Mouse (Mus musculus): ENCODE data around the gene Dld. TPM values are rescaled to one million over a fixed set of nuclear protein-coding genes. Genes with fewer than 3 reads are reported as not detected.
A peak's percentile ranks its signal among the peaks of the same experiment; 100 is the strongest.

Gene Dld
- total and polyA plus RNA-seq, 3 experiments: 85.0 to 406 (median 374) TPM

GRCm38 (mm10) chr12:31390571-31390970 lies 39.3 kb upstream of the Dld start, which contains the start of gene Slc26a3:
Gene Slc26a3, plus strand, starts transcription at chr12:31390871.
- WGBS: 86% methylated on average over 3 of the region's 3 CpGs
- Histone ChIP-seq H3K27me3 (ENCODE audit: control insufficient read depth, insufficient read depth, low read length) (no peaks in the 10 kb centered on the region), H3K4me3 (no peak within 1 kb of the TSS), H3K79me2 (replicated peaks; ENCODE audit: control insufficient read depth, insufficient read depth, low read length) (no peaks in the 10 kb centered on the region), H3K27ac (no peak within 1 kb of the TSS), H3K9ac (ENCODE audit: low read depth, low read length) (no peak within 1 kb of the TSS), H3K36me3 (ENCODE audit: control insufficient read depth, insufficient read depth, low read length) (no peaks in the 10 kb centered on the region), H3K4me1 (ENCODE audit: control insufficient read depth, insufficient read depth, low read length) (no peaks in the 10 kb centered on the region)
- DNase-seq: no peak
- TF ChIP-seq POLR2A (IDR thresholded peaks at IDR 0.05; ENCODE audit: insufficient read depth, low read depth, low read length) (no peak), CTCF (IDR thresholded peaks at IDR 0.05) (no peak), EP300 (IDR thresholded peaks at IDR 0.05; ENCODE audit: insufficient read depth, low read depth, low read length) (no peak)
- intact Hi-C loops (cut with DNase I): no loop called here

GRCm38 (mm10) chr12:31387303-31387702 lies 36.0 kb upstream of the Dld start:
- WGBS: 42% methylated on average over 3 of the region's 3 CpGs
- no peak for DNase-seq
- Histone ChIP-seq H3K79me2 (replicated peaks; ENCODE audit: control insufficient read depth, insufficient read depth, low read length) (no peaks in the 10 kb centered on the region), H3K4me3 (no peak overlapping the region), H3K9ac (ENCODE audit: low read depth, low read length) (no peak overlapping the region), H3K27me3 (ENCODE audit: control insufficient read depth, insufficient read depth, low read length) (no peaks in the 10 kb centered on the region), H3K4me1 (ENCODE audit: control insufficient read depth, insufficient read depth, low read length) (no peaks in the 10 kb centered on the region), H3K36me3 (ENCODE audit: control insufficient read depth, insufficient read depth, low read length) (no peaks in the 10 kb centered on the region), H3K27ac (no peak overlapping the region)
- intact Hi-C loops (cut with DNase I): no loop called here
- TF ChIP-seq POLR2A (IDR thresholded peaks at IDR 0.05; ENCODE audit: insufficient read depth, low read depth, low read length) (no peak), CTCF (IDR thresholded peaks at IDR 0.05) (no peak), EP300 (IDR thresholded peaks at IDR 0.05; ENCODE audit: insufficient read depth, low read depth, low read length) (no peak)

- WGBS: 47% methylated on average over 2 of the region's 2 CpGs
- no peak for DNase-seq
- H3K4me1 ChIP-seq (ENCODE audit: control insufficient read depth, insufficient read depth, low read length): no peaks in the 10 kb centered on the region
- no peak overlapping the region for H3K4me3 ChIP-seq
- H3K9ac ChIP-seq (ENCODE audit: low read depth, low read length): no peak overlapping the region
- H3K36me3 ChIP-seq (ENCODE audit: control insufficient read depth, insufficient read depth, low read length): no peaks in the 10 kb centered on the region
- no peaks in the 10 kb centered on the region for H3K27me3 ChIP-seq (ENCODE audit: control insufficient read depth, insufficient read depth, low read length)
- H3K79me2 ChIP-seq (replicated peaks; ENCODE audit: control insufficient read depth, insufficient read depth, low read length): no peaks in the 10 kb centered on the region
- intact Hi-C loops (cut with DNase I): no loop called here
- TF ChIP-seq POLR2A (IDR thresholded peaks at IDR 0.05; ENCODE audit: insufficient read depth, low read depth, low read length) (no peak), EP300 (IDR thresholded peaks at IDR 0.05; ENCODE audit: insufficient read depth, low read depth, low read length) (no peak)
- no peak overlapping the region for H3K27ac ChIP-seq
These were observed 31.2 kb upstream of the Dld start for GRCm38 (mm10) chr12:31382451-31382850.

GRCm38 (mm10) chr12:31380878-31381277 lies 29.6 kb upstream of the Dld start:
- Histone ChIP-seq H3K4me1 (ENCODE audit: control insufficient read depth, insufficient read depth, low read length) (no peaks in the 10 kb centered on the region), H3K27ac (no peak overlapping the region), H3K9ac (ENCODE audit: low read depth, low read length) (no peak overlapping the region), H3K79me2 (replicated peaks; ENCODE audit: control insufficient read depth, insufficient read depth, low read length) (no peaks in the 10 kb centered on the region), H3K27me3 (ENCODE audit: control insufficient read depth, insufficient read depth, low read length) (no peaks in the 10 kb centered on the region), H3K4me3 (no peak overlapping the region), H3K36me3 (ENCODE audit: control insufficient read depth, insufficient read depth, low read length) (no peaks in the 10 kb centered on the region)
- TF ChIP-seq EP300 (IDR thresholded peaks at IDR 0.05; ENCODE audit: insufficient read depth, low read depth, low read length): no peak
- no peak for TF ChIP-seq POLR2A (IDR thresholded peaks at IDR 0.05; ENCODE audit: insufficient read depth, low read depth, low read length)
- TF ChIP-seq CTCF (IDR thresholded peaks at IDR 0.05): no peak
- intact Hi-C loops (cut with DNase I): no loop called here
- no peak for DNase-seq
- WGBS: 4% methylated on average over 2 of the region's 2 CpGs

- H3K36me3 ChIP-seq (ENCODE audit: control insufficient read depth, insufficient read depth, low read length): no peaks in the 10 kb centered on the region
- no peaks in the 10 kb centered on the region; the same call in 1 of the 2 replicates for H3K4me1 ChIP-seq (ENCODE audit: control insufficient read depth, insufficient read depth, low read length)
- H3K9ac ChIP-seq (ENCODE audit: low read depth, low read length): no peak overlapping the region
- no peak overlapping the region for H3K4me3 ChIP-seq
- intact Hi-C loops (cut with DNase I): loop anchor here (10.0 kb wide), 4 partner anchors 118 to 548 kb away; partner anchors contain the start of genes Cbll1, Cog5, Dus4l and Gpr22
- TF ChIP-seq POLR2A (IDR thresholded peaks at IDR 0.05; ENCODE audit: insufficient read depth, low read depth, low read length): no peak
- TF ChIP-seq CTCF (IDR thresholded peaks at IDR 0.05): no peak
- TF ChIP-seq EP300 (IDR thresholded peaks at IDR 0.05; ENCODE audit: insufficient read depth, low read depth, low read length): no peak
- H3K27me3 ChIP-seq (ENCODE audit: control insufficient read depth, insufficient read depth, low read length): no peaks in the 10 kb centered on the region
- H3K79me2 ChIP-seq (replicated peaks; ENCODE audit: control insufficient read depth, insufficient read depth, low read length): no peaks in the 10 kb centered on the region
- no peak overlapping the region for H3K27ac ChIP-seq
- 72% methylated on average over 11 of the region's 11 CpGs for WGBS
- DNase-seq: peak in 1 of 2 experiments; percentile 8
These were observed 26.0 kb upstream of the Dld start for GRCm38 (mm10) chr12:31377241-31377640.

- Histone ChIP-seq H3K36me3 (ENCODE audit: control insufficient read depth, insufficient read depth, low read length) (no peaks in the 10 kb centered on the region), H3K79me2 (replicated peaks; ENCODE audit: control insufficient read depth, insufficient read depth, low read length) (no peaks in the 10 kb centered on the region), H3K9ac (ENCODE audit: low read depth, low read length) (no peak overlapping the region), H3K27me3 (ENCODE audit: control insufficient read depth, insufficient read depth, low read length) (no peaks in the 10 kb centered on the region), H3K4me3 (no peak overlapping the region), H3K4me1 (ENCODE audit: control insufficient read depth, insufficient read depth, low read length) (no peaks in the 10 kb centered on the region; the same call in 1 of the 2 replicates), H3K27ac (no peak overlapping the region)
- DNase-seq: peak in 1 of 2 experiments; percentile 5
- intact Hi-C loops (cut with DNase I): loop anchor here (10.0 kb wide), 4 partner anchors 118 to 548 kb away; partner anchors contain the start of genes Cbll1, Cog5, Dus4l and Gpr22
- no peak for TF ChIP-seq POLR2A (IDR thresholded peaks at IDR 0.05; ENCODE audit: insufficient read depth, low read depth, low read length)
- TF ChIP-seq EP300 (IDR thresholded peaks at IDR 0.05; ENCODE audit: insufficient read depth, low read depth, low read length): no peak
- TF ChIP-seq CTCF (IDR thresholded peaks at IDR 0.05): peak; percentile 41
- WGBS: 5% methylated on average over 13 of the region's 13 CpGs
These were observed 25.2 kb upstream of the Dld start for GRCm38 (mm10) chr12:31376326-31376950.

All from heart, adult 2 months (tissue).